Comparison of ENCODE assay signal across 12 mouse cellular contexts in genomic region chr17:8702503-8702902, GRCm38 (mm10).
DNase-seq lines count a peak whose midpoint lies in the region; ATAC-seq lines count a peak whose summit lies in the region.
"Had no signal": no experiment of that assay in that cellular context is flagged by ENCODE, and none has a peak within 500 bp of the region (broad histone marks: within the 10 kb centered on the region; RNA-seq: fewer than 3 reads in every experiment).

No protein-coding gene starts in this region.

- ATAC-seq in frontal cortex, adult (ENCODE audit: low TSS enrichment), result peak; percentile 84
- no peak for ATAC-seq in midbrain, embryonic 13.5 days
- ATAC-seq: Patski had no signal

- H3K9me3 ChIP-seq in midbrain, embryonic 13.5 days, result no peaks in the 10 kb centered on the region
- H3K9me3 ChIP-seq: embryonic facial prominence, embryonic 13.5 days had no signal

- 91% methylated on average over 5 of the region's 5 CpGs for WGBS in midbrain, embryonic 13.5 days

- no peak overlapping the region for H3K9ac ChIP-seq in midbrain, embryonic 13.5 days (replicated peaks)
- H3K9ac ChIP-seq: embryonic facial prominence, embryonic 13.5 days had no signal

- no peak overlapping the region for H3K4me2 ChIP-seq in midbrain, embryonic 13.5 days (replicated peaks)
- H3K4me2 ChIP-seq: embryonic facial prominence, embryonic 13.5 days had no signal

- no peaks in the 10 kb centered on the region for H3K4me1 ChIP-seq in midbrain, embryonic 13.5 days (replicated peaks)
- H3K4me1 ChIP-seq: embryonic facial prominence, embryonic 13.5 days had no signal

- H3K36me3 ChIP-seq in midbrain, embryonic 13.5 days, result no peaks in the 10 kb centered on the region
- H3K36me3 ChIP-seq: embryonic facial prominence, embryonic 13.5 days had no signal

- DNase-seq in frontal cortex, postnatal 25 days (ENCODE audit: low spot score in 2 of 2), result no peak
- DNase-seq in cerebellum, postnatal 25 days, result peak; percentile 72 to 81
- peak; percentile 74 to 75 for DNase-seq in layer of hippocampus, postnatal 10 days (ENCODE audit: low spot score in 2 of 2)
- DNase-seq in right cerebral cortex, postnatal 14 days, result peak; percentile 18
- DNase-seq in MN1 (ENCODE audit: low spot score), result no peak
- DNase-seq in kidney, postnatal 14 days, result no peak
- DNase-seq: heart, postnatal 14 days had no signal

- H3K27me3 ChIP-seq in midbrain, embryonic 13.5 days, result no peaks in the 10 kb centered on the region
- H3K27me3 ChIP-seq: embryonic facial prominence, embryonic 13.5 days had no signal

- no peak overlapping the region for H3K4me3 ChIP-seq in midbrain, embryonic 13.5 days (replicated peaks)
- H3K4me3 ChIP-seq: embryonic facial prominence, embryonic 13.5 days had no signal

- no peak overlapping the region for H3K27ac ChIP-seq in midbrain, embryonic 13.5 days
- H3K27ac ChIP-seq: embryonic facial prominence, embryonic 13.5 days; macrophage had no signal

Comparison
In these comparisons a context has a peak if more than half of its experiments do, and no peak if none do; other contexts are left out.
1. DNase-seq: peak in cerebellum, postnatal 25 days (2 of 2), layer of hippocampus, postnatal 10 days (2 of 2) and right cerebral cortex, postnatal 14 days (single experiment); none in frontal cortex, postnatal 25 days (0 of 2), MN1 (single experiment) and kidney, postnatal 14 days (single experiment).